Mouse (Mus musculus): ENCODE data around the gene H2-T24.
"Not testable (repeated sequence)": the region's sequence is repeated elsewhere in the genome, so short reads cannot be mapped to it uniquely, and the experiment has no call there.

H2-T24 gene

GRCm38 (mm10) chr17:36020191-36021073 lies at the start of gene H2-T24:
TSS of gene H2-T24 (minus strand) at chr17:36020560.
- CTCF ChIA-PET, result interaction anchor here (0.5 to 2.3 kb wide), 16 partner anchors 11 to 385 kb away, joined by 3 to 10 read pairs (median 3); no protein-coding TSS in a partner anchor
- POLR2A ChIA-PET, result interaction anchor here in 2 of 4 experiments (0.6 to 2.6 kb wide), 20 partner anchors 11 to 329 kb away, joined by 3 to 15 read pairs (median 4); no protein-coding TSS in a partner anchor

GRCm38 (mm10) chr17:36060829-36061228 lies 40.5 kb upstream of the H2-T24 start:
- ChIA-PET CTCF (interaction anchor here (0.5 to 4.8 kb wide), 91 partner anchors 13 to 956 kb away, joined by 3 to 54 read pairs (median 4); partner anchors contain the start of genes H2-T24 (in 3 of the 4), Gm7030 (in 2 of the 4), Dhx16 (in 1 of the 4) and Gm19684 (in 1 of the 4)), POLR2A (interaction anchor here in 3 of 4 experiments (0.6 to 1.6 kb wide), 11 partner anchors 41 to 245 kb away, joined by 3 to 8 read pairs (median 3); partner anchors contain the start of genes H2-T24 (in 1 of the 3) and Mdc1 (in 1 of the 3))

GRCm38 (mm10) chr17:36058362-36058761 lies 38.0 kb upstream of the H2-T24 start, which contains the start of gene Gm11127:
TSS of gene Gm11127 (minus strand) at chr17:36058371.
- POLR2A ChIA-PET, CTCF ChIA-PET: not testable (repeated sequence)

GRCm38 (mm10) chr17:36057927-36058326 lies 37.6 kb upstream of the H2-T24 start:
- POLR2A ChIA-PET, CTCF ChIA-PET: not testable (repeated sequence)

GRCm38 (mm10) chr17:36043286-36043685 lies 22.9 kb upstream of the H2-T24 start:
- ChIA-PET POLR2A (interaction anchor here in 1 of 4 experiments (1.0 kb wide), 1 partner anchor 23 kb away, joined by 3 read pairs; the partner anchor contains the start of gene H2-T24), CTCF (interaction anchor here in 1 of 4 experiments (0.7 to 2.0 kb wide), 2 partner anchors 17 to 23 kb away, joined by 3 to 7 read pairs; partner anchors contain the start of gene H2-T24)

GRCm38 (mm10) chr17:36042610-36043169 lies 22.3 kb upstream of the H2-T24 start, which contains the start of the genes H2-T22 and Gm6034:
TSS of gene H2-T22 (minus strand) at chr17:36042747.
TSS of gene Gm6034 (plus strand) at chr17:36042961.
- POLR2A ChIA-PET, result interaction anchor here in 1 of 4 experiments (1.0 kb wide), 1 partner anchor 22 kb away, joined by 3 read pairs; the partner anchor contains the start of gene H2-T24
- CTCF ChIA-PET, result interaction anchor here in 1 of 4 experiments (0.9 to 2.0 kb wide), 2 partner anchors 18 to 72 kb away, joined by 3 to 7 read pairs; no protein-coding TSS in a partner anchor

GRCm38 (mm10) chr17:36042055-36042454 lies 21.7 kb upstream of the H2-T24 start:
- CTCF ChIA-PET, result interaction anchor here in 2 of 4 experiments (0.6 to 0.9 kb wide), 2 partner anchors 72 to 103 kb away, joined by 3 read pairs; no protein-coding TSS in a partner anchor

GRCm38 (mm10) chr17:36040604-36041003 lies 20.2 kb upstream of the H2-T24 start:
- POLR2A ChIA-PET, result not testable (repeated sequence)
- CTCF ChIA-PET, result interaction anchor here in 1 of 4 experiments (0.6 to 1.1 kb wide), 2 partner anchors 20 to 951 kb away, joined by 3 read pairs; partner anchors contain the start of gene Abhd16a

More at GRCm38 (mm10) chr17:36042055-36042454, 21.7 kb upstream of the H2-T24 start:
- POLR2A ChIA-PET, result not testable (repeated sequence)

GRCm38 (mm10) chr17:36036126-36036525 lies 15.8 kb upstream of the H2-T24 start:
- CTCF ChIA-PET, result interaction anchor here in 2 of 4 experiments (0.9 to 2.9 kb wide), 5 partner anchors 24 to 98 kb away, joined by 3 to 8 read pairs (median 7); no protein-coding TSS in a partner anchor

GRCm38 (mm10) chr17:36035010-36035638 lies 14.8 kb upstream of the H2-T24 start:
- CTCF ChIA-PET, result interaction anchor here (0.7 to 2.9 kb wide), 7 partner anchors 15 to 539 kb away, joined by 3 to 8 read pairs (median 4); partner anchors contain the start of gene H2-T24 (in 1 of the 4)
- POLR2A ChIA-PET, result interaction anchor here in 2 of 4 experiments (0.8 to 1.3 kb wide), 3 partner anchors 15 to 98 kb away, joined by 3 to 6 read pairs (median 3); partner anchors contain the start of gene H2-T24 (in 1 of the 2)

More at GRCm38 (mm10) chr17:36036126-36036525, 15.8 kb upstream of the H2-T24 start:
- POLR2A ChIA-PET, result interaction anchor here in 1 of 4 experiments (1.3 kb wide), 1 partner anchor 99 kb away, joined by 3 read pairs; no protein-coding TSS in a partner anchor

- ChIA-PET POLR2A (interaction anchor here in 1 of 4 experiments (1.2 kb wide), 1 partner anchor 38 kb away, joined by 6 read pairs; no protein-coding TSS in a partner anchor), CTCF (interaction anchor here in 2 of 4 experiments (0.6 to 2.9 kb wide), 6 partner anchors 15 to 85 kb away, joined by 3 to 7 read pairs (median 4); partner anchors contain the start of gene H2-T24 (in 1 of the 2))
Observed at GRCm38 (mm10) chr17:36034524-36034923, 14.2 kb upstream of the H2-T24 start.

- ChIA-PET CTCF (interaction anchor here in 2 of 4 experiments (0.7 to 1.2 kb wide), 5 partner anchors 28 to 111 kb away, joined by 3 to 7 read pairs (median 4); no protein-coding TSS in a partner anchor), POLR2A (interaction anchor here in 1 of 4 experiments (0.6 kb wide), 1 partner anchor 206 kb away, joined by 3 read pairs; no protein-coding TSS in a partner anchor)
Observed at GRCm38 (mm10) chr17:36032351-36032875, 12.1 kb upstream of the H2-T24 start, which contains the start of gene H2-T23. TSS of gene H2-T23 (minus strand) at chr17:36032855.

GRCm38 (mm10) chr17:36031583-36032331 lies 11.4 kb upstream of the H2-T24 start:
- CTCF ChIA-PET, result interaction anchor here in 2 of 4 experiments (0.6 to 1.5 kb wide), 8 partner anchors 11 to 245 kb away, joined by 3 to 7 read pairs (median 4); partner anchors contain the start of gene H2-T24 (in 1 of the 2)
- POLR2A ChIA-PET, result interaction anchor here in 2 of 4 experiments (0.6 to 1.3 kb wide), 3 partner anchors 11 to 93 kb away, joined by 3 read pairs; partner anchors contain the start of gene H2-T24 (in 1 of the 2)

- ChIA-PET CTCF (interaction anchor here in 3 of 4 experiments (0.6 to 1.5 kb wide), 6 partner anchors 10 to 267 kb away, joined by 3 to 7 read pairs (median 5); partner anchors contain the start of gene H2-T24 (in 1 of the 3)), POLR2A (interaction anchor here in 3 of 4 experiments (0.6 to 1.3 kb wide), 3 partner anchors 10 to 134 kb away, joined by 3 to 4 read pairs (median 3); partner anchors contain the start of gene H2-T24 (in 1 of the 3))
Observed at GRCm38 (mm10) chr17:36030703-36031582, 10.6 kb upstream of the H2-T24 start.
